Mouse (Mus musculus) G1E (cell line): ENCODE measurements around the gene 1700003F12Rik. TPM values are rescaled to one million over a fixed set of nuclear protein-coding genes. Genes with fewer than 3 reads are reported as not detected.

Experiments used
- ATAC-seq: 2 replicates; pipeline ENCODE4 v1.8.0; 2016; ENCODE audit warnings: mild to moderate bottlenecking; ENCODE audit not compliant: insufficient number of reproducible peaks, poor library complexity, low FRiP score, severe bottlenecking; ENCODE audit errors: extremely low read depth
- DNase-seq: peaks from one replicate; pipeline ENCODE4 v3.0.0; 2012; ENCODE audit warnings: low spot score
- H3K27me3 ChIP-seq: 2 replicates; pipeline ENCODE4 v1.6.1; 2012; ENCODE audit warnings: mild to moderate bottlenecking, low read length, inconsistent platforms; ENCODE audit not compliant: insufficient read depth
- H3K36me3 ChIP-seq: replicated peaks from 2 replicates; pipeline ENCODE3; 2012; ENCODE audit warnings: mild to moderate bottlenecking, inconsistent platforms
- H3K4me1 ChIP-seq: 2 replicates; pipeline ENCODE4 v1.6.1; 2012; ENCODE audit warnings: low read depth, low read length, inconsistent platforms, mixed read lengths; ENCODE audit not compliant: insufficient read depth
- H3K4me3 ChIP-seq: 2 replicates; pipeline ENCODE4 v1.5.1; 2012; ENCODE audit warnings: low read depth, mild to moderate bottlenecking, inconsistent platforms, low read length, moderate library complexity, mixed read lengths
- H3K9me3 ChIP-seq: replicated peaks from 2 replicates; pipeline ENCODE4 v1.6.1; 2012; ENCODE audit warnings: inconsistent platforms
- CTCF ChIP-seq: IDR thresholded peaks from 2 replicates; pipeline ENCODE4 v1.5.1; 2012; ENCODE audit warnings: low read depth, low read length, inconsistent platforms, mixed read lengths
- GATA1 ChIP-seq: IDR thresholded peaks from 2 replicates; pipeline ENCODE4 v1.6.1; 2012; ENCODE audit warnings: borderline replicate concordance, low read length, inconsistent platforms, mixed read lengths
- GATA2 ChIP-seq: IDR thresholded peaks from 2 replicates; pipeline ENCODE4 v1.6.1; 2012; ENCODE audit warnings: low read depth, low read length, inconsistent platforms, borderline replicate concordance
- POLR2AphosphoS5 ChIP-seq: IDR thresholded peaks from 2 replicates; pipeline ENCODE4 v1.6.1; 2012; ENCODE audit warnings: low read depth, low read length, inconsistent platforms; ENCODE audit not compliant: insufficient replicate concordance
- TAL1 ChIP-seq: conservative IDR thresholded peaks from 2 replicates; pipeline ENCODE4 v1.6.1; 2012; ENCODE audit warnings: low read depth, low read length, inconsistent platforms, mixed read lengths
- polyA plus RNA-seq: library from polyadenylated mRNA; stranded (reverse); fragments of >175 nt; gene quantifications from 2 replicates; pipeline ENCODE4 v1.2.3, GENCODE M21; 2012
- total RNA-seq, 2 experiments: library from RNA; stranded (forward) in 1 of 2; stranded (reverse) in 1 of 2; fragments of 200-1000 nt in 1 of 2; fragments of >200 nt in 1 of 2; fragmentation: Nextera tagmentation in 1 of 2; gene quantifications; 2 replicates each; pipeline ENCODE4 v1.2.3; 2014 to 2017

1700003F12Rik gene
- total RNA-seq (2014; fragmentation: Nextera tagmentation): not detected in 2 replicates
- total RNA-seq (2017): not detected in 2 replicates
- polyA plus RNA-seq: 0.13 TPM in 1 of 2 replicates, not detected in the other

DNA sequence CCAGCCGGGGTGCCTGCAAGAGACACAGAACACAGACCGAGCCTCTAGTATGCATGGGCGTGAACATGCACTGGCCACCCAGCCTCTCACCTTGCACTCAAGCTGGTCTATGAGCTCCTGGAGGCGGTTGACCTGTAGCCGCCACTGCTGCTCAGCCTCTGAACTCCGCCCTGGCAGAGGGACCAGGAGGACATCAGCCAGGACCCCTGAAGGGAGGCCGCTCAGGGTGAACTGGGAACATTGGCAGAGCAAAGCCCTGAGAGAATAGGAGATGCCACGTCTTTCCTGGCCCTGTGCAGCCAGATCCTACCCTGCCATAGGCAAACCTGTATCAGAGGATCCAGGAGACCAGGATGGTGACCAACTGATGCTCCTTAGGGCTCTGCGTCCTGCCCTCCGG lies at the start of gene 1700003F12Rik:
Gene 1700003F12Rik, plus strand, starts transcription at position 375 of the 400 bp plus-strand sequence.
- TF ChIP-seq GATA2: no peak
- 0 out of 2 replicates have a peak, but pooled peaks have one; percentile 16 for TF ChIP-seq POLR2AphosphoS5
- ATAC-seq (no peak), DNase-seq (no peak)
- Histone ChIP-seq H3K9me3 (0 out of 2 replicates have a peak, but pooled peaks cover 3% of the 10 kb centered on the region), H3K36me3 (peaks cover 88% of the 10 kb centered on the region), H3K27me3 (no peaks in the 10 kb centered on the region), H3K4me1 (peaks cover 7% of the 10 kb centered on the region), H3K4me3 (no peak within 1 kb of the TSS)

- H3K36me3 ChIP-seq: peaks cover 31% of the 10 kb centered on the region
- no peak overlapping the region; the same call in 1 of the 2 replicates for H3K4me3 ChIP-seq
- H3K4me1 ChIP-seq: peaks cover 50% of the 10 kb centered on the region
- TF ChIP-seq GATA1 (no peak), POLR2AphosphoS5 (no peak), TAL1 (no peak), CTCF (no peak), GATA2 (no peak)
- no peaks in the 10 kb centered on the region for H3K9me3 ChIP-seq
- H3K27me3 ChIP-seq: no peaks in the 10 kb centered on the region
- DNase-seq (no peak), ATAC-seq (no peak)
Observed at GRCm38 (mm10) chr2:154498571-154498970, 48.3 kb upstream of the 1700003F12Rik start.

- Histone ChIP-seq H3K4me3 (no peak overlapping the region; the same call in 1 of the 2 replicates), H3K4me1 (peaks cover 44% of the 10 kb centered on the region), H3K36me3 (peaks cover 42% of the 10 kb centered on the region), H3K9me3 (no peaks in the 10 kb centered on the region), H3K27me3 (no peaks in the 10 kb centered on the region)
- DNase-seq (no peak), ATAC-seq (peak; percentile 15; the same call in 1 of the 2 replicates)
- TF ChIP-seq CTCF (no peak), GATA1 (no peak), GATA2 (no peak), POLR2AphosphoS5 (no peak), TAL1 (no peak; the same call in 1 of the 2 replicates)
Observed at GRCm38 (mm10) chr2:154499717-154500247, 47.1 kb upstream of the 1700003F12Rik start.

DNA sequence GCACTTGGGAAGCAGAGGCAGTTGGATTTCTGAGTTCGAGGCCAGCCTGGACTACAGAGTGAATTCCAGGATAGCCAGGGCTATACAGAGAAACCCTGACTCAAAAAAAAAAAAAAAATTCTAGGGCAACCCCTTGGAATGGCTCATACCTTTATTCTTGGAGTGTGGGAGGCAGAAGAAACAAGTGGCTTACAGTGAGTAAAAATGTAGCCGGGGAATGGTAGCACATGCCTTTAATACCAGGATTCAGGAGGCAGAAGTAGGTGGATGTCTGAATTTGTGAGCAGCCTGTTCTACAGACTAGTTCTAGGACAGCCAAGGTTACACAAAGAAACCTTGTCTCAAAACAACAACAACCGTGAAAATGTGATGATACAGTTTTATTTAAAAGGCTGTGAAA lies 46.1 kb upstream of the 1700003F12Rik start:
- H3K36me3 ChIP-seq: peaks cover 43% of the 10 kb centered on the region
- DNase-seq (no peak), ATAC-seq (no peak)
- no peaks in the 10 kb centered on the region for H3K27me3 ChIP-seq
- no peaks in the 10 kb centered on the region for H3K9me3 ChIP-seq
- peaks cover 36% of the 10 kb centered on the region for H3K4me1 ChIP-seq
- TF ChIP-seq GATA1 (no peak), TAL1 (no peak), CTCF (no peak), POLR2AphosphoS5 (no peak), GATA2 (no peak)
- H3K4me3 ChIP-seq: no peak overlapping the region

DNA sequence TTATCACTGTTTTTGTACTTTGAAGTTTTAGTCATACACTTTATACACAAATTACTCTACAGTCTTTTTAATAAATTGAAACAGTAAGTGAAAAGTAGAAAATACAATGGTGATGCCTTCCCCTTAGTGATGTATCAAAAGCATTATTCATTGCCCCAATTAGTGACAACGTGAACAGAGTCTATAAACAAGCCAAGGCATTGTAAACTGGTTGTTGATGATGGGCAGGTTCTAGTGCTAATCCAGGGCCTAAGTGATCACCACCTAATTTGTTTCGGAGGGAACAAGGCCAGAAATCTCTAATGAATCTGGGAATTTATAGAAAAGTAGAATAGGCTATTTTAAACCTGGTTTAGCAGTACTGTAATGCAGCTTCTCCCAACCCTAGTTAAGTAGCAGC lies 39.8 kb upstream of the 1700003F12Rik start:
- H3K36me3 ChIP-seq: peaks cover 74% of the 10 kb centered on the region
- DNase-seq (no peak), ATAC-seq (no peak)
- peaks cover 20% of the 10 kb centered on the region for H3K4me1 ChIP-seq
- no peaks in the 10 kb centered on the region for H3K27me3 ChIP-seq
- no peak overlapping the region for H3K4me3 ChIP-seq
- H3K9me3 ChIP-seq: no peaks in the 10 kb centered on the region
- TF ChIP-seq POLR2AphosphoS5 (no peak), CTCF (no peak), GATA1 (no peak), TAL1 (no peak), GATA2 (no peak)

- TF ChIP-seq POLR2AphosphoS5 (no peak), TAL1 (0 out of 2 replicates have a peak, but pooled peaks have one; percentile 28)
- H3K36me3 ChIP-seq: peaks cover 80% of the 10 kb centered on the region
- DNase-seq (peak; percentile 7), ATAC-seq (peak; percentile 63)
- H3K4me3 ChIP-seq: peak overlapping the region; percentile 28; the same call in 1 of the 2 replicates
- H3K4me1 ChIP-seq: peaks cover 20% of the 10 kb centered on the region
- H3K27me3 ChIP-seq: no peaks in the 10 kb centered on the region
- H3K9me3 ChIP-seq: no peaks in the 10 kb centered on the region
Observed at GRCm38 (mm10) chr2:154507566-154508283, 39.2 kb upstream of the 1700003F12Rik start.
